Mouse (Mus musculus): Measurements from ENCODE around the gene Pou2f2.
A peak's percentile ranks its signal among the peaks of the same experiment; 100 is the strongest.

Gene Pou2f2

DNA sequence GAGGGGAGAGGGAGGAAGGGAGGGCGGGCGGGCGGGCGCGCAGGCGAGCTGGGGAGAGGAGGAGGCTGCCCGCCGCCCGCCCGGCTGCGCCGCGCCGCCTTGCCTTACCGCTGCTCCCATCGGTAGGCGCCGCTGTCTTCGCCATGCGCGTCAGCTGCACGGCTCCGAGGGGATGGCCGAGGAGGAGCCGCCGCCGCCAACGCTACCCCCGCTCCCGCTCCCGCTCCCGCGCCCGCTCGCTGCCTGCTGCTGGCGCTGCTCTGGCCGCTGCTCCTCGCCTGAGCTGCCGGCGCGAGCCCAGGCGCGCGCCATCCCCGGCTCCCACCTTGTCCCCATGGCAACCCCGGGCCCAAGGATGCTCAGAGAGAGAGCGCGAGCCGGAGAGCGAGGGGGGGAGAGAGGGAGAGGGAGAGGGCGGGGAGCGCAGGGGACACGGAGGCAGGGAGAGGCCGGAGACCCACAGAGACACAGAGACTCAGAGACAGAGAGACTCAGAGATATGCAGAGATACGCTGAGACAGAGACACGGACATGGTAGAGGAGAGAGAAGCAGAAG, at the start of gene Pou2f2:
Gene Pou2f2, minus strand, starts transcription at position 121 of the 556 bp plus-strand sequence.
- peak; percentile 88 for DNase-seq (ENCODE audit: low read depth, low spot score)

DNA sequence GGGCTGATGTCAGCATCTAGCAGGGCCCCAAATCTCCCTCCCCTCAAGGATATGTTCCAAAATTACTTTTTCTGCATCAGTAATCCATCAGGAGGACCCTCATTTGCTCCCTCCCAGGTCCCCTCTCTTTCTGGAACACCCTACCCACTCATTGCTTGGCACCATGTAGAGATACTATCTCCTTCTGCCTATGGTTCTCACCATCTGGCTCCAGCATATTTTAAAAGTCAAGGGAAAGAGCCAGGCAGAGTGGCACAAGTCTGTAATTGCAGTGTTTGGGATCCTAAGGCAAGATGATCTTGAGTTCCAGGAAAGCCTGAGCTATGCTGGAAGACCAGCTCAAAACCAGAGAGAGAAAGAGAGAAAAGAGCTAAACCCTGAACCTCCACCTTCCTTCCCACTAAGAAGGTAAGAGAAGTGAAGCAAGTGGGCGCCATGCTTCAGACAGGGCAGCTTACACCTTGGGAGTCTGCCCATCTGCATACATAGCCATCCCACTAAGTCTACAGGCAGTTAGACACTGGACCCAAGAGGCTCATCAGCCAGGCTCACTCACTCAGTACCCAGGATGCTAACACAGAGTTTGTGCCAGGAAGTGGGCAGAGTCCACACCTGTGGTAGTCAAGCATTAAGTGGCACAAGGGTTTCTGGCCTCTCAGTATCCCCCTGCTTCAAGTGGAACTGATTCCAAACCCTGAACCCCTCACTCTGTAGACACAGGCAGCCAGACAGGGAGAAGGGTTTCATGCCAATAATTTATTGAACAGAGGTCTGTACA, 48.2 kb upstream of the Pou2f2 start:
- DNase-seq (ENCODE audit: low read depth, low spot score), result no peak

DNA sequence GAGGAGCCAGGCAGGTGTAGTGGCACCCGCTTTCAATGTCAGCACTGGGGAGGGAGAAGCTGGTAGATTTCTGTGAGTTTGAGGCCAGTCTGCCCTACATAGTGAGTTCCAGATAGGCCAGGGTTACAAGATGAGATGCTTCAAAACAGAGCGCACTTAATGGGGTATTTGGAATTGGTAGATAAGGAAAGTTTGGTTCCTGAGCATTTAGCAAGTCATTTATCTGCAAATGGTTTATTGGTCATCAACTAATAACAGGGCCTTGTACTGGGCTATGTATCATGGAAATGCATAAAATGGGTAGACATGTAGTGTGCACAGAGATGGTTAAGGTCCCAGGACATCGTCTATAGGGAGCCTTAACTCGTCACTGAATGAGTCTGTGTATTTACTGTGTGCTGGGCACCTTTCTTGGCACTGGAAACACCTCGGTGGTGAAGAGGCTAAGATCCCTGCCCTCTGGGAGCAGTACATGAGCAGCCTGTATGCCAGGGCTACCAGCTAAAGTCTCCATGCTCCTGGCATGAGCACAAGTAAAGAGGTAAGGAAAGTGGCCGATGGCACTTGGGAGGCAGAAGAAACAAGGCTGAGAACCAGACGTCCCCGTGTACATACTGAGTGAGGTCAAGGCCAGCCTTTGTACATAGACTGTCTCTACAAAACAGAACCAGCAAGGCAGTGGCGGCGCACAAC, 42.9 kb upstream of the Pou2f2 start:
- no peak for DNase-seq (ENCODE audit: low read depth, low spot score)

DNA sequence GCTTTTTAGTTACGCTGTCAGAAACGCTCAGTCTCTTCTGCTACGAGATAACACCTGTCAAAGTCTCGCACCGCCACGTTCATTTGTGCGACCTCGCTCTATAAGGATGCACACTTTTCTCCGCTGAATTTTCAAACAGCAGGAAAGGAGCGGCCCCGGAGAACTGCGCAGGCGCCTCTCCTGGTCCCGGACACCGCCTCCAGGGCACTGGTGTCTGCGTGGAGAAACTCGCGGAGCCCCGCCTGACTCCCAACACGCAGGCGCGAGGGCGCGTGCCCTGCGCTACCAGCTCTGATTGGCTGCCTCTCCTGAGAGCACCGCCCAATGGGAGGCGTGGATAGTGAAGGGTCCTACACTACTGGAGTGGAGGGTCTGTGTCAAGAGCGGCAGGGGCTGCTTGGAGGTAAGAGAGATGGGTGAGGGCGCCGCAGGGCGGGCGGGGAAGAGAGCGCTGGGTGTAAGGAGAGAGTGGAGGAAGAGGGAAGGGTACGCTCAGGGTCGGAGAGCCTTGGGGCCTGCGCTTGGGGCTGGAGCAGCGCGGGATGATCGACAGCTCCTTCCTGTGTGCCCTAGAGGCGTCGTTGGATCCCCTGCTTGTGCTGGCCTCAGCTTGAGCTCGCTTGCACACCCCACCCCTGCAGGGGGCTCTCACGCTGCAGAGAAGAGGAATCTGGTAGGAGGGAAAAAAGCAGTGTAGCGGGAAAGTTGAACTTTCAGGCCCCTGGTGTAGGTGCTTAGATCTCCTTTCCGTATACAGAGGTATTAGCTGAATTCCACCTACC, 41.8 kb upstream of the Pou2f2 start, which contains the start of gene Zfp526:
Gene Zfp526, plus strand, starts transcription at position 324 of the 782 bp plus-strand sequence.
- DNase-seq (ENCODE audit: low read depth, low spot score), result peak; percentile 98

DNA sequence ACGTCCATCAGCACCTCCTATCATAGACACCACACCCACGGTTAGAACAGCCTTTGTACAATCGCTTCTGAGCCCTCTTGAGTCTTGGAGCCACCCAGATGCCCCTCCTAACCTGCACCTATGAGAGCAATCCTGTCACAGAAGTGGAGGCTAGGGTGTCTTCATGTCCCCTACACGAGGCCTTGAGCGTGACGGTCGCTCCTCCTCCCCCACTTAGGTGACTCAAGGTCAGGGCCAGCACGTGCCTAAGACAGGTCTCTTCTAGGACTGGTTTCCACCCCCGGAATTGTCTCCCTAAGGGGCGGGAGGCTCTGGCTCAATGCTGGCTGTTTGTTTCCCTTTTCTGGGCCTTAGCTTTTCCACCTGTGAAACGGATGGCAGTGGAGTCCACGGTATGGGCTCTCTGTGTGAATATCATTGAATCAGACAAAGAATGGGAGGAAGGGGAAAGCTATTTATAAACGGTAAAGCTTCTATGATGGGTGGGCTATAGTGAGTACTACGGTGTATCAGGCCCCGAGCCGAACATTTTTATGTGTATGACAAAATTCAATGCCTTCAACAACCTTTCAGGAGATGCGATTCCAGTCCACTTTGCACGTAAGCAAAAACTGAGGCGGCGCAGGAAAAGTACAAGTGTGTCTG, 41.1 kb upstream of the Pou2f2 start, which contains the start of gene Dedd2:
Gene Dedd2, minus strand, starts transcription at position 159 of the 645 bp plus-strand sequence.
- peak; percentile 57 for DNase-seq (ENCODE audit: low read depth, low spot score)

DNA sequence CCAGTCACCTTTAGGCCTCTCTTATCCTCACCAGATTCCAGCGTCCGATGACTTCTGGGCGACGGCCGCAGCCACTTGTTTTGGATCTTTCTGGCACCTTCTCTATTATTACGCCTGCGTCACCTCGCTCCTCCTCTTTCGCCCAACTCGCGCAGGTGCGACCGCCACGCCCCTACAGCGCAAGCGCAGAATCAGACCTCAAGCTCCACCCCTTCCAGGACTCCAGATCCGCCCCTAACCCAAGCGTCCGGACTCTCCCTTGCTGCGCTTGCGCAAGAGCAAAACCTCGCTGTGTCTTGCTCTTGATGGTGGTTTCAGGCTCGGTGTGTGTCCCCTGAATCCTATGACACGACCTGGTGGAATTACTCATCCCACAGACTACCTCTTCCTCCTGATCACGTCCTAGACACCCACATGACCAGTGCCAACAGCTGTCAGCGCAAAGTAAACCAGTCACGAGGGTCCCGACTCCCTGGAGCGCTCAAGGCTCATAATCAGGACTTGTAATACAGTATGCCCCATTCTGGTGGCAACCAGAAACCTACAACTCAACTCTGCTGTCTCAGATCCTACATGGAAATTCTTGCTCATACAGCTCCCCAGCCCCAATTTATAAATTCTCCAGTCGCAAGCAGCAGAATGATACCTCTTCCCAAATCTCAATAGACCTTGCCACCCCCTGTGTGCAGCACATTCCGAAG, 40.4 kb upstream of the Pou2f2 start:
- peak; percentile 99 for DNase-seq (ENCODE audit: low read depth, low spot score)

DNA sequence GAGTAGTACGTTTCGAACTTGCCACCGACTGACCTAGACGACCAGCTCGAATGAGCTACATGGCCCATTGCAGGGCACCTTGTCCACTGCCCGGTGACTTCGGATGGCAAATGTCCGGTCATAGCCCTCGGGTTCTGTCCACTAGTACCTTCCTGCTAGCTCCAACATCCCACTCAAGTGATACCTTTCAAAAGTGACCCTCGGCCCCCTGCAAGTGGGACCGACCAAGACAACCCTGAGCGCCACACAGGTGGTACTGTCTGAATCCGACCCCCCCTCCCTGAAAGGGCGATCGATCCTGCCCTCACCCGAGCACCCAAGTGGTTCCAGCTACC, 39.9 kb upstream of the Pou2f2 start:
- no peak for DNase-seq (ENCODE audit: low read depth, low spot score)

DNA sequence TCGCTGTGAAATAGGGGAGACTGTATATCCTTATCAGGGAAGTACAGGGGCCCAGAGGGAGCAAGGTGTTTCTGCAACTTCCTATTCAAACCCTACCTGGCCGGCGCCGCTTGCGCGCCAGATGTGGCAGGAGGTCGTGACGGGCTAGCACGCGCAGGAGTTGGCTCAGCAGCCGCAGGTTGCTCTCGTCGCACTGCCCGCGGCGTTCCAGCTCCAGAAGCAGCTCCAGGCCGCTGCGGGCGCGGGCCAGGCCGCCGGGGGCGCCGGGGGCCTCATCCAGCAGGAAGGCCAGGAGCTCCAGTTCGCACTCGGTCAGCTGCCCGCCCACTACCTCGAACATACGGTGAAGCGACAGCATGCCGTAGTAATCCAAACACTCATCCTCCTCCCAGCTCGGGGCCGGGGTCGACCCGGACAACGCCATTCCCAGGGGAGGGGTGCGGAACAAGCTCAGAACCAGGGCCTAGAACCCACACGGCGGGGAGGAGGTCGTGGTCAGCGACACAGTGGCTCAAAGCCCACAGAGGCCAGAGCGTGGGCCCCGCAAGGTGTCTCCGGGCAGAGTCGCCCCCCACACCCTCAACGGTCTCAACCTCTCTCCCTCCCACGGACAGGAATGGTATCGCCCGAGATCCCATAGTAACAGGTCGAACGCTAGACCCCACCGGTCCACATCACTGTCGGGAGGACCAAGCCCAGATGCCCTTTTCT, 39.3 kb upstream of the Pou2f2 start:
- DNase-seq (ENCODE audit: low read depth, low spot score), result peak; percentile 71

DNA sequence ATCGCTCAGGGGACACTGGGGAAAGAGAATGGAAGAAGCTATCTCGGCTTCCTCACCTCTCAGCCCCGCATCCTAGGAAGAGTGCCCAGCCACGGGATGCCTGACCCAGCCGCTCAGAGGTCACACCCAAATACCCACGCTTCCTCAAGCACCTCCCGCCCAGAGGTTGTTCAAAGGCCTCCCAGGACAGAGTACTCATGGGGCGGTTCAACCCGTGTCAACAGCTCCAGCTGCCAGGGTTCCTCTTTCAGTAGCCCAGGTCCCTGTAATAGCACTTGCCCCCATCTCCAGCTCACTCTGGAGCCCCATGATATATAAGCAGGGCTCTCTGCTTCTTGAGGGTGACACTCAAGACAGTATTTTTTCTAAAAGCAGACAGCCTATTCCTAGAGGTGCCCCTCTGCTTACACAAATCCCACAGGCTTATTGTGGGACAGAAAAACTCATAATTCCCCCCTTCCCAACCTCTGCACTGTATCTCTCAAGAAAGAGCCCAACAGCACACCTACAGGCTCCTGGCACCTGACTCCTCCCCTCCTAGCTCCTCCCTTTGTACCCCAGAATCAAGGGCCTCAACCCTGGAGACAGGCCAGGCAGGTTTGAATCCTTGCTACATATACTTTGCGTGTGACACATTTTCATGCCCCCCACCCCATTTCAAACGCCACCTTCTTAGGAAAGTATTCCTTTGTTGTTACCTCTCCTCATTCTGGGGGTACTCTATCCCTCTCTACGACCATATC, 38.3 kb upstream of the Pou2f2 start:
- peak; percentile 32 for DNase-seq (ENCODE audit: low read depth, low spot score)

DNA sequence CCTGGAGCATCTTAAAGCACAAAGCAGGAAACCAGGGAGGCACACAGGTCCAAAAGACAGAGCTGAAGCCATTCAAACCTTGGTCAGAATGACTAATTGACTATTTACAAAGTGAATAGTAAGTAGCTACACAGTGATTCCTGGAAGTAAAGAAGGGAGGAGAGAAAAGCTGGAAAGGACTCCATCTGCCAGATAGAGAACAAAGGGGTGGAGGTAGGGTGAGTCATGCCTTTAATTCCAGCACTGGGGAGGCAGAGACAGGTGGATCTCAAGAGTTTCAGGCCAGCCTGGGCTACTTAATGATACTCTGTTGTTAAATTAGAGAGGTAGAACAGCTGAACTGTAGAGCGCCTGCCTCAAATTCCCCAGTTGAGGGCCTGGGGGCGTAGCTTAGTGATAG, 34.6 kb upstream of the Pou2f2 start:
- no peak for DNase-seq (ENCODE audit: low read depth, low spot score)

DNA sequence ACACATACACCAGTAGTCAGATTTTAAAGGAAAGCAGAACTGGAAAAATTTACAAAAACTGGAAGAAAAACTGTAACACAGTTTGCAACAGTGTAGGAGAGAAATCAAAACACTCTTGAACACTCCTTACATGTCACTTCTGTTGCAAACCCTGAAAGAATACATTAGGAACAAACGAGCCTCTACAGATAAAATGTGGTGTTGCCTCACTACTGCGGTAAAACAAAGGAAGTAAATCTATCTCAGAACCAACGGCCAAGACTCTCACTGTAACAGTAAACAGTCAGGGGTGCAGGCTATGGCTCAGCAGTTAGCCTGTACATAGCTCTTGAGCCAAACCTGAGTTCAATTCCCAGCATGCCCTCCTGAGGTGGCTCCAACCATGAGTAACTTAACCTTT, 33.6 kb upstream of the Pou2f2 start:
- peak; percentile 43 for DNase-seq (ENCODE audit: low read depth, low spot score)

DNA sequence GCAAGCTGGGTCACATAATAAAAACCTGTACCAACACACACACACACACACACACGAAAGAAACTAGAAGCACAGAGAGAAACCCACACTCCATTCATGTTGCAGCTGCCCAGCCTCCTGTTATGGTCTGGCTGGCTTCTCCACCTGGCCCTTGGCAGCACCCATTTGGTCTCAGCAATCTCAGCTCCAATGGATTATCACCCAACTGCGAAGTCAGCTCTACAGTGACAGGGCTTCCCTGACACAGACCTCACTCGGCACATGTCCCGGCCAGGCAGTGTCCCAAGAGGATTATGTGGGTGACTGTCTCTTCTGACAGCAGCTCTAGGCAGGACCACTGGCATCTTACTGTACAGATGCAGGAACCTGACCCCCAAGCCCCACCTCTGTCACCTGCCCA, 31.0 kb upstream of the Pou2f2 start:
- DNase-seq (ENCODE audit: low read depth, low spot score), result no peak

DNA sequence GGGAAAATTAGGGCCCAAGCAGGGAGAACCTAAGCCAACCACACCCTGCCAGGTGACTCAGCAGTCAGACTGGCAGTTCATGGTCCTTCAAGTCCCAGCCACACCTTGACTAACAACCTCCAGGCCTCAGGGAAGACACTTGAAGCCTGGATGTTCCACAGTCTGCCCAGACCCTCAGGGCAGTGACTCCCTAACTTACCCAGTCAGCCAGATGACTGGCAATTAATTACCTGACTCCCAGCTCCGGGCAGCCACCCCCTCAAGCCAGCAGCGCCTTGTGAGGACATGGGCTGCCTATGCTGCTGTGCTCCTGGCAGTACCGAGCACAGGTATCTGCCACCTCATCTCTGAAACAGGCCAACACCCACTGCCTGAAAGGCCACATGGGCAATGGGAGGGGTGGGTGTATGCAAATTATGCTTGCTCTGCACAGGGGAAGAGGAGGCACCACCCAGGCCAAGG, 29.7 kb upstream of the Pou2f2 start:
- peak; percentile 80 for DNase-seq (ENCODE audit: low read depth, low spot score)

DNA sequence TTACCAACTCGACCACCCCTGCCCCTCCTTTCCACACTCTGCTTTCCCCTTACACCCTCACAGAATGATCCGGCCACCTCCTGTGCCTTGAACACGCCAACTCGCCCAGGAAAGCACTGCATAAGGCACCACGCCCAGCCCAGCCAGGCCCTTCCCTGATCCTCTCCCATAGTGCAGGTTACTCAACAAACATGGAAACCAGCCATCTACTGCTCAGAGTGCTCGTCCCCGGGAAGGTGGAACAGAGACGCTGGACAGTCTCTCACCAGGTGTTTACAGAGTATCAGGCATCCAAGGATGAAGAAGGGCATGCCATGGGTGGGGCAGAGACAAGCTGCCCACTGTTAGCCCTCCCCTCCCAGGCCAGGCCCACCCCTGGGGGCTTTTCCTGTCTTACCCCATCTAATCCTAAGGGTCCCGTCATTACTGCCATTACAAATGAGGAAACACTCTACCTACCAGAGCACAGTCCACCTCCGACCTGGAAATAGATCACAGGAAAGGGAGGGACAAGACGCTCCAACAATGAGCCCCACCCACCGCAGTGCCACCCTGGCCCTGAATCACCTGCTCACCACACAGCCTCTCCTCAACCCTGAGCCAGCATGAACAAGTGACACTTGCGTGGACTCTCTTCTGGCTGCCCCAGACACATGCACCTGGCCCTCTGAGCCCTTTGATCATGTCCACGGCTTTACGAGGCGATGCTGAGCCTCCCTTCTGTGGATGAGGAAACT, 26.7 kb upstream of the Pou2f2 start:
- DNase-seq (ENCODE audit: low read depth, low spot score), result peak; percentile 68

DNA sequence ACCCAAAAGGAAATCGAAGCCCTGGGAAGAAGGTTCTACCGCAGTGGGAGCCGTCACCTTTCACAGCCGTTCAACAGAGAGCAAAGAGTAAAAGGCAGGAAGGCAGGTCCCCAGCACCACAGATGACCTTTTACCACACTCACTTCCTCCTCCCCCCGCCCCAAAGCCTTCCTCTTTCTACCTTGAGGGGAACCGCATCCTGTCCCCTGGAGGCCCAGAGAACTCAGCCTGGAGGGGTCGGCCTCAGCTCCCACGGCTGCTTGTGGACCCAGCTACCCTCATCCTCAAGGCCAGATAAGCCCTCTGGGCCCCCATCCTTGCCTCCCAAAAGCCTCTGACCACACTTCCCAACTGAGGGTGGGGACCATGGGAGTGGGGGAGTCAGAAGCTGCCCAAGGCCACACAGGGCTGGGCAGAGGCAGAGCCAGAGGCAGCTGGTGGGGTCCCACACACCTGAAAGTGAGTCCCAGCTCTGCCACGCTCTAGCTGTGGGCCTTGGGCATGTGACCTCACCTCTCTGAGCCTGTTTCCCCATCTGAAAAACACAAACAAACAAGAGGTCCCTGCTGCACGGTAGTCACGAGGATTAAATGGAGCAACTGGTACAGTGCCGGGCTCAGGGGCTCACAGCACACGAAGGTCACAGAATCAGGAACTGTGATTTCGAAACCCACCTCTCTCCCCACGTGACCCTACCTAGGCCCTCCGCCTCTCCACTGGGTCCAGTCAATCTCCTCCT, 26.0 kb upstream of the Pou2f2 start:
- peak; percentile 83 for DNase-seq (ENCODE audit: low read depth, low spot score)

DNA sequence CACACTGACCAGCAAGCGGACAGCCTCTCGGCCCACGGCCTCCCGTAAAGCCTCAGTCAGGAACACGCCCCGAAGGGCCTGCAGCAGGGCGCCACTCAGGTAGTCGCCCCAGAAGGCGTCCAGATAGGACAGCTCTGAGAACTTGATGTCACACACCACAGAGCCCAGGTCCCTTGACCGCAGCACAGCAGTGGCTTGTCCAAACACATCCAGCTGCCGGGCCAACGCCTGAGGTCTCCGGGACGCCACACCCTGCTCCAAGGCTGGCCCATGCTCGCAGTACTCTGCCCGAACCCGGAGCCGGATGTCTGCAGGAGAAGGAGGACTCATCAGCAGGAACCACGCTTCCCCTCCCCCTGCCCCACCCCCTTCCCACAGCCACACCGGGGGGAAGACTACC, 24.1 kb upstream of the Pou2f2 start:
- no peak for DNase-seq (ENCODE audit: low read depth, low spot score)

DNA sequence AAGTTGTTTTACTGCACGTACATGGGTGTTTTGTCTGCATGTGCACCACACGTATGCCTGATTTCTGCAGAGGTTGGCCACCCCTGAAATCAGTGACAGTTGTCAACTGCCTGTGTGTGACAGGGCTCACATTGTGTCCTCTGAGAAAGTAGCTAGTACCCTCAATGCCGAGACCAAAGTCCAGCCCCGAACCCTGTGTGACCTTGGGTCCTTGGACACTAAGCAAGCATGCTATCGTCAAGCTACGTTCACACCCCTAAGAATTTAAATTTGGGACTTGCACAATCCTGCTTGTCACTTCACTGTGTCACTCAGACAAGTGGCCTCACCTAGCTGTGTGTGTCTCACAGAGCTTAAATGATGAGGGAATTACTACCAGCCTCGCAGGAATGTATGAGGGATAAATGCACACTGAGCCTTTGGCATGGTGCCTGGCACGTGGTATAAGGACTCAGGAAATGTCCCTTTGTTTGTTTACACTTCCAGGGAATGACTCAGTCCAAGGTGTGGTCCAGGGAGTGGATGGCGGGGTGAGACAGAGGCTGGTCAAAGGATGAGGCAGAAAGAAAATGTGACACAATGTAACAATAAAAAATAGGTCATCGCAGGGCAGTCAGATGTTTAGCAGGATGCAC, 18.0 kb upstream of the Pou2f2 start:
- DNase-seq (ENCODE audit: low read depth, low spot score), result no peak

DNA sequence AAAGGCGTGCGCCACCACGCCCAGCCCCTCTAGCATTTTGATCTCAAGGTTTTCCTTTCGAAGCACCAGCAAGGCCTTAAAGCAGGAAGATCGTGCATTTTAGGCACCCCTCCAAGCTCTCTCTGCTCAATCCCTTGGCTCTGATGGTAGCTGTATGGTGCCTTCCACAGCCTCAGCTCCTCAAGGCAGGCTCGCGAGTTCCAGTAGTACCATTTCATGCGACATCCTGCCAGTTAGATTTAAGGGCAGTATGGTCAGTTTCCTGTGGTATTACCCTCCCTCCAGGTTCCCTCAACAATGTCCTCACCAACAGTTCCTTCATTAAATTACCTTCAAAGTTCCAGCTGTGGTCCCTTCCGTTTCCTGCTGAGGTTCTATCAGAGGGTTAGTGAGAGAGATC, 16.6 kb upstream of the Pou2f2 start:
- DNase-seq (ENCODE audit: low read depth, low spot score), result no peak

Measured in CD4-positive, CD25-positive, alpha-beta regulatory T cell, adult 2 months (primary cell).